In the genomic region with DNA sequence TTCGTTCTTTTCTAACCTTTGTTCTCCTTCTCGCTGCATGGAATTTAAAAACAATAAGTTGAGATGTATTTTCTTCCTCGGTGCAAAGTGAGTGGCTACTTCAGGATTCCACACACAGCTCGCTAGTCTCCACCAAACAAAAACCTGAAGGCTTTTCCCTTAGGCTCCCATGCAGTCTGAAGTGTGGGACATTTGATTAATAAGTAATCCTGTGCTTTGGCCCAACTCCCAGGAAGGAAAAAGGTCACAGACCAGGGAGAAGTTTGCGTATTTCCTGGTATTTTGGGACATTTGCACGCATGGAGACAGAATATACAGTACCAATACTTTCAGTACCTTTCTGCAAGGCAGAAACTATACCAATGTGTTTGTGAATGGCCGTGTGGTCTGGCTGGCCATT, we compare ENCODE assay signal across 21 mouse cellular contexts.
A peak's percentile ranks its signal among the peaks of the same experiment; 100 is the strongest.
DNase-seq lines count a peak whose midpoint lies in the region; ATAC-seq and TF ChIP-seq lines count a peak whose summit lies in the region.
"Had no signal": no experiment of that assay in that cellular context is flagged by ENCODE, and none has a peak within 500 bp of the region (broad histone marks: within the 10 kb centered on the region; RNA-seq: fewer than 3 reads in every experiment).

No protein-coding gene starts in this region.

- TF ChIP-seq POLR2A in liver, adult 2 months (IDR thresholded peaks at IDR 0.05; ENCODE audit: extremely low read depth, insufficient read depth, low read length), result no peak

- H3K27ac ChIP-seq in liver, adult 2 months (replicated peaks; ENCODE audit: insufficient read depth, low read depth, low read length), result peak overlapping the region; percentile 98
- peak overlapping the region; percentile 61 for H3K27ac ChIP-seq in liver, embryonic 16.5 days (ENCODE audit: low read length)
- H3K27ac ChIP-seq: hindbrain, postnatal 0 days; layer of hippocampus, adult 2 months; limb, embryonic 10.5 days; macrophage; neural tube, embryonic 13.5 days had no signal

- DNase-seq in liver, adult 2 months (ENCODE audit: extremely low read depth, low read depth, low spot score), result peak; percentile 93
- DNase-seq in liver, result no peak
- peak; percentile 10 for DNase-seq in adipocyte (ENCODE audit: low spot score)
- DNase-seq in kidney, adult 9 months, result peak; percentile 89
- no peak for DNase-seq in B cell, adult 2 months
- no peak for DNase-seq in frontal cortex, postnatal 36 days (ENCODE audit: low spot score in 2 of 2)
- DNase-seq in spleen, adult 12 weeks (ENCODE audit: low spot score), result no peak
- DNase-seq: cerebellum, adult 9-10 months; gastrocnemius, postnatal 14 days; right cerebral cortex, postnatal 14 days; thymus, postnatal 4 days had no signal

- 20% methylated on average over 7 of the region's 7 CpGs for WGBS in liver, adult 2 months
- WGBS in liver, embryonic 16.5 days (ENCODE audit: insufficient replicate concordance), result 60% methylated on average over 7 of the region's 7 CpGs

- H3K4me3 ChIP-seq in liver, adult 2 months (ENCODE audit: insufficient read depth, low read depth, low read length), result no peak overlapping the region
- no peak overlapping the region for H3K4me3 ChIP-seq in liver, embryonic 16.5 days (ENCODE audit: low read depth, low read length)
- H3K4me3 ChIP-seq: embryonic facial prominence, embryonic 13.5 days; layer of hippocampus, adult 2 months; limb, embryonic 10.5 days; neural tube, embryonic 13.5 days had no signal

- no peaks in the 10 kb centered on the region for H3K36me3 ChIP-seq in liver, adult 2 months (ENCODE audit: control insufficient read depth, insufficient read depth, low read length)
- H3K36me3 ChIP-seq in liver, embryonic 16.5 days (ENCODE audit: control insufficient read depth, insufficient read depth), result no peaks in the 10 kb centered on the region
- H3K36me3 ChIP-seq: embryonic facial prominence, embryonic 13.5 days; G1E; limb, embryonic 10.5 days; neural tube, embryonic 13.5 days had no signal

- peak; percentile 54; the same call in 1 of the 2 replicates for ATAC-seq in liver, embryonic 16.5 days (ENCODE audit: low read depth)
- ATAC-seq: CD4-positive, CD25-positive, alpha-beta regulatory T cell, adult 4 months; hindbrain, postnatal 0 days had no signal

- no peaks in the 10 kb centered on the region for H3K27me3 ChIP-seq in liver, adult 2 months (ENCODE audit: control insufficient read depth, insufficient read depth, low read length)
- H3K27me3 ChIP-seq in liver, embryonic 16.5 days (ENCODE audit: control insufficient read depth, insufficient read depth, low read depth, low read length), result no peaks in the 10 kb centered on the region
- H3K27me3 ChIP-seq: embryonic facial prominence, embryonic 13.5 days; neural tube, embryonic 13.5 days had no signal

- no peak overlapping the region for H3K4me2 ChIP-seq in liver, embryonic 16.5 days (ENCODE audit: low read depth, low read length)
- H3K4me2 ChIP-seq: embryonic facial prominence, embryonic 13.5 days; midbrain, embryonic 11.5 days; neural tube, embryonic 13.5 days had no signal

- H3K4me1 ChIP-seq in liver, adult 2 months (ENCODE audit: control insufficient read depth, insufficient read depth, low read length), result peaks cover 42% of the 10 kb centered on the region
- H3K4me1 ChIP-seq in liver, embryonic 16.5 days (ENCODE audit: control insufficient read depth, low read depth, low read length), result no peaks in the 10 kb centered on the region

- no peak for TF ChIP-seq CTCF in liver, adult 2 months (IDR thresholded peaks at IDR 0.05; ENCODE audit: low read depth, low read length)

- H3K9ac ChIP-seq in liver, adult 2 months (ENCODE audit: low read depth, low read length), result no peak overlapping the region
- H3K9ac ChIP-seq in liver, embryonic 16.5 days (ENCODE audit: low read depth, low read length), result no peak overlapping the region
- H3K9ac ChIP-seq: embryonic facial prominence, embryonic 13.5 days; neural tube, embryonic 13.5 days had no signal

- no peaks in the 10 kb centered on the region for H3K9me3 ChIP-seq in liver, embryonic 16.5 days (replicated peaks; ENCODE audit: control insufficient read depth, low read length)
- H3K9me3 ChIP-seq: embryonic facial prominence, embryonic 13.5 days; G1E; limb, embryonic 10.5 days; neural tube, embryonic 13.5 days had no signal

- peaks cover 63% of the 10 kb centered on the region; the same call in 1 of the 2 replicates for H3K79me2 ChIP-seq in liver, adult 2 months (ENCODE audit: control insufficient read depth, insufficient read depth, low read length)

Comparison
In these comparisons a context has a peak if more than half of its experiments do, and no peak if none do; other contexts are left out.
1. DNase-seq: peak in liver, adult 2 months (single experiment), adipocyte (single experiment) and kidney, adult 9 months (single experiment); none in liver (single experiment), B cell, adult 2 months (0 of 2), frontal cortex, postnatal 36 days (0 of 2) and spleen, adult 12 weeks (single experiment).